Mouse (Mus musculus): ENCODE measurements at regions not wholly inside any gene's neighbourhood (a gene's known extent, or its start where the extent isn't known, plus 50 kb on each side); places are given as distances from the start of the nearest gene placed in this dataset.

DNA sequence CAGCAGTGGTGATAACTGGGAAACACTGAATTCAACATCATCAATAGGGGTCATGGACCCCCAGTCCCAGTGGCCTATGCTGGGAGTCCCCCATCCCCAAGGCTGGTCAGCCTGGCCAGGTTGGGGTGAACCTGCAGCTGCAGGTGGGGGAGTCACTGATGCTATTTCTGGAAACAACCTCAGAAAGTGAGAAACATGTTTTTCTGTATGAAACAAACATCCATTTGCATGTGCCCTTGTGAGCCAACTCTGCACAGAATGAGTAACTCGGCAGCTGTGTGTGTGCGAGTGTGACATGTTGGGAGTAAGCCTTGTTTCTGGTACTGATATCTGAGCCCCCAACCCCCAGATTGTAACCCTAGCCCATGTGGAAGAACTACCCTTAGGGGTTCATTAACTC lies 59.0 kb downstream of the Tmem121 start:
- TF ChIP-seq CTCF (IDR thresholded peaks at IDR 0.05; ENCODE audit: low read depth) (no peak), EP300 (IDR thresholded peaks at IDR 0.05; ENCODE audit: low read depth) (no peak)

Data from liver, postnatal 0 days (tissue).